Mouse (Mus musculus) midbrain, embryonic 15.5 days (tissue): ENCODE measurements around the gene Hadhb. TPM values are rescaled to one million over a fixed set of nuclear protein-coding genes. Genes with fewer than 3 reads are reported as not detected.

Experiments used
- ATAC-seq: fragments of 200-750 bp; cut with Nextera tagmentation; replicated peaks from 2 replicates; pipeline ENCODE4 v1.8.0; 2017; ENCODE audit warnings: moderate TSS enrichment
- H3K27ac ChIP-seq: fragments of 300-500 bp; sonication (generic); 2 replicates; pipeline ENCODE4 v1.5.1; 2015; ENCODE audit warnings: mild to moderate bottlenecking, inconsistent platforms
- H3K27me3 ChIP-seq: fragments of 300-500 bp; sonication (generic); replicated peaks from 2 replicates; pipeline ENCODE4 v1.6.1; 2015; ENCODE audit warnings: inconsistent platforms
- H3K36me3 ChIP-seq: fragments of 300-500 bp; sonication (generic); replicated peaks from 2 replicates; pipeline ENCODE4 v1.6.1; 2015; ENCODE audit warnings: inconsistent platforms
- H3K4me1 ChIP-seq: fragments of 300-500 bp; sonication (generic); 2 replicates; pipeline ENCODE4 v1.6.1; 2015; ENCODE audit warnings: inconsistent platforms
- H3K4me2 ChIP-seq: fragments of 300-500 bp; sonication (generic); 2 replicates; pipeline ENCODE4 v1.6.1; 2015; ENCODE audit warnings: inconsistent platforms, mild to moderate bottlenecking, moderate library complexity
- H3K4me3 ChIP-seq: fragments of 300-500 bp; sonication (generic); 2 replicates; pipeline ENCODE4 v1.5.1; 2015; ENCODE audit warnings: mild to moderate bottlenecking, inconsistent platforms
- H3K9ac ChIP-seq: fragments of 300-500 bp; sonication (generic); 2 replicates; pipeline ENCODE4 v1.6.1; 2015; ENCODE audit warnings: mild to moderate bottlenecking, inconsistent platforms
- H3K9me3 ChIP-seq: fragments of 300-500 bp; sonication (generic); 2 replicates; pipeline ENCODE4 v1.6.1; 2016; ENCODE audit warnings: inconsistent platforms
- WGBS: fragments of 180-500 bp; shearing (Covaris S2); methylation state at CpG from one replicate; pipeline ENCODE4 v1.1.7; 2015; ENCODE audit warnings: mixed read lengths; 5-methylcytosine and 5-hydroxymethylcytosine counted together
- polyA plus RNA-seq: library from polyadenylated mRNA; unstranded; fragments of >200 nt; fragmentation: Nextera tagmentation; extraction: Ambion mirVana; gene quantifications from 2 replicates; pipeline ENCODE4 v1.2.1, GENCODE M21; 2015

Gene Hadhb
- 49.6 and 55.7 TPM in 2 replicates for polyA plus RNA-seq

DNA sequence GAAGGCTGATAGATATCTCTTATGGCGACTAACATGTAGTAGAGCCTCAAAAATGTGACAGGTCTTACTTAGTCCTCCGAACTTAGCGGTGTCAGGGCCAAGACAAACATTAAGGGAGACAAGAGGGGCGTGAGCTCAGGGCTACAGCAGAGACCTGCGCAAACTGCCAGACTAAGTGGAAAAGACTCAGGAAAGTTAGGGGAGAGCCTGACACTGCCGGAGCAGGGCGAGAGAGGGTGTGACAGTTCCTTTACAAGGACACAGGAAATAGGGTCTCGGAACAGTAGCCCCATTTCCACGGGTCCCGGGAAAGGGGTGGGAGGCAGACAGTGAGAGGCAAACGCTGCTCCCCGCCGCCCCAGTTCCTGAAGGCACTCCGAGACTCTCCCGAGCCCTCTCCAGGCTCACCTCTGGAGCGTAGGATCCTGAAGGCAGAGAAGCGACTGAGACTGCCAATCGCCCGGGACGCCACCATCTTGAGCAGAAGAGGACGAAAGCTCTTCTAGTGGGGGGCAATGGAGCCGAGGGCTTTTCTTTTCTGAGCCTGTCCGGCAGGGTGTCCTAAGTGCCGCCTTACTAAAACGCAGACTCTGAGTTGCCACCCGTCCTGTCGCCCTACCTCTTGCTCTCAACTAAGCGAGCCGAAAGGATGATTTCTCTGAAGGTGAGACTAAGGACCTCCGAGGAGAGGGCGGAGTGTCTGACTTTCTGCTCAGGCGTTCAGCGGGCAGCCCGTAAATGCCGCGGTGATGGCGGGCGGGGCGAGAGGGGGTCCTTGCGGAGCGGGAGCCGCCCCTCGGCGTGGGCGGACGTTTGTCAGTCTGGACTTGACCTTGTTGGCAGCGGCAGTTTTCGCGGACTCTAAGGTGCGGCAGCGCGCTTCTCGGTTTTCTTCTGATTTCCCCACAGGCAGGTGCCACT, at the start of gene Hadhb, which contains the start of gene Hadha:
Gene Hadhb (plus strand): TSS at position 775 of the 921 bp plus-strand sequence.
Gene Hadha (minus strand): TSS at position 689 of the 921 bp plus-strand sequence.
- peak within 1 kb of the TSS; percentile 93 for H3K4me3 ChIP-seq
- peaks cover 23% of the 10 kb centered on the region for H3K4me1 ChIP-seq
- peak within 1 kb of the TSS; percentile 80 for H3K4me2 ChIP-seq
- H3K36me3 ChIP-seq: no peaks in the 10 kb centered on the region
- no peaks in the 10 kb centered on the region for H3K27me3 ChIP-seq
- H3K9ac ChIP-seq: peak within 1 kb of the TSS; percentile 85
- H3K27ac ChIP-seq: peak within 1 kb of the TSS; percentile 91
- WGBS: under 1% methylated on average over 53 of the region's 53 CpGs
- ATAC-seq: peak; percentile 93
- no peaks in the 10 kb centered on the region for H3K9me3 ChIP-seq

DNA sequence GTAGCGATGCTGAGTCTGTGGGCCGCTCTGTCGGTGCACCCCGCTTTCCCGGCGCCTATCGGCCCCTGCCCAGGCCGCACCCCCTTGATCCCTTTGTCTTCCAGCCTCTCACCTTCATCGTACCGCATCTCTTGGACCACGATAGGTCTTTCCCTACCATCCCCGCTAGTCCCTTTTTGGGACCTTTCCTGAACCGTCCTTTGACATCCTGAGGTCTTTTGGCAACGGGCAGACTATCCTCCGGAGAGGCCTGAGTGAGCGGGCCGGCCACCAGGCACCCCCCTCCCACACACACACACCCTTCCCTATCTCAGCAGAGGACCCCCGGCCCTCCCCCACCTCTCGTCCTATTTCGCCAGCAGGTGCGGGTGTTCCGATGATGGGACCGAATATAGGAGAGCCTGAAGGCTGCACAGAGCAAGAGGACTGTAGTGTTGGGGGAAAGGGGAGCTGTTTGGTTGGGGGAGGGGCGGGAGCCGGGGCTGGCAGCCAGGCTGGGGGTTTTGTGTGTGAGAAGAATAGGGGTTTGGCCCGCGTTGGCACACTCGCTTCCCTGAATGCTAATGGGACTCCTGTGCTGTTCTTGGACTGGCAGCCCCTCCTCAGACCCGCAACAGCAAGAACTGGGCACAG, 49.3 kb upstream of the Hadhb start, which contains the start of gene 3110082J24Rik:
Gene 3110082J24Rik (minus strand): TSS at position 419 of the 633 bp plus-strand sequence.
- H3K27me3 ChIP-seq: no peaks in the 10 kb centered on the region
- peaks cover 57% of the 10 kb centered on the region for H3K4me1 ChIP-seq
- H3K4me2 ChIP-seq: peak within 1 kb of the TSS; percentile 99
- peak within 1 kb of the TSS; percentile 64 for H3K4me3 ChIP-seq
- H3K27ac ChIP-seq: peak within 1 kb of the TSS; percentile 73
- ATAC-seq: peak; percentile 38
- H3K9ac ChIP-seq: peak within 1 kb of the TSS; percentile 58
- no peaks in the 10 kb centered on the region for H3K36me3 ChIP-seq
- WGBS: under 1% methylated on average over 29 of the region's 29 CpGs
- H3K9me3 ChIP-seq: no peaks in the 10 kb centered on the region

DNA sequence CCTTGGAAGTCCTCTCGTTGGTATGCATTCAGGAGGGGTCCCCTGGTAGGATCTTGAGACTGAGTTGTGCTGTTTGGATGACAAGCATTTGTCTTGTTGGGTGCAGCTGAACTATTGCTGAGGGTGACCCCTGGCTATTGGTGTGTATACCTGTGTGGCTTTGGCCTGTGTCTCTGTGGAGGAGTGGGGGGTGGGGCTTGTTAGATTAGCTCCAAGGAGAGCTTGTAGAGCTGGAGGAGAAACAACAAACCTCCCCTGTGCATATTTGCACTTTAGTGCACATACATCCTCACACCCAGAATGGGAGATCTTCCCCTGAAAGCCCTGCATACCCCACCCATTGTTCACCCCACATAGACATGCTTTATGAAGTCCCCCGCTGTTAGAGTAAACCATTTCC, 48.3 kb upstream of the Hadhb start:
- 0 out of 2 replicates have a peak overlapping the region, but pooled peaks have one; percentile 58 for H3K9ac ChIP-seq
- no peak for ATAC-seq
- H3K4me2 ChIP-seq: peak overlapping the region; percentile 99
- no peaks in the 10 kb centered on the region for H3K36me3 ChIP-seq
- H3K4me1 ChIP-seq: peaks cover 65% of the 10 kb centered on the region
- peak overlapping the region; percentile 73 for H3K27ac ChIP-seq
- peak overlapping the region; percentile 64 for H3K4me3 ChIP-seq
- H3K9me3 ChIP-seq: no peaks in the 10 kb centered on the region
- WGBS: 0% methylated on average over 2 of the region's 2 CpGs
- H3K27me3 ChIP-seq: no peaks in the 10 kb centered on the region

DNA sequence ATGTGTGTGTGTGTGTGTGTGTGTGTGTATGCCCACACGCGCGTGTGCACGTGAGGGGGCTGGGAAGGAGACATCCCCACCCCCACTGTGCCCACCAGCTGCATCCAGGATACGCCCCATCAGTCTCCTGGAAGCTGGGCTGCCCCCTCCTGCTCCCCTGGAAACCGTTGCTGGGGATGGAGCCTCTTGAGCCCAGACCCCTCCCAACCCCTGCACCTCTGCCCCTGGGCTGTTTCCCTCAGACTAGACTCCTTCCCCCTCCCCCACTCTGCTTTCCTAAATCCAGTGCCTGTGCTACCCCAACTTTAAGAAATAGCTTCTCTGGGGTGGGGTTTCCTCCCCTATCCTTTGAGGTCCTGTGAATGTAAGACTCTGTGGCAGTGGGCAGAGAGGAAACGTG, 47.9 kb upstream of the Hadhb start:
- Histone ChIP-seq H3K9ac (no peak overlapping the region), H3K4me1 (peaks cover 65% of the 10 kb centered on the region), H3K27me3 (no peaks in the 10 kb centered on the region), H3K36me3 (no peaks in the 10 kb centered on the region), H3K4me3 (peak overlapping the region; percentile 64; the same call in 1 of the 2 replicates), H3K4me2 (peak overlapping the region; percentile 99), H3K27ac (peak overlapping the region; percentile 73), H3K9me3 (no peaks in the 10 kb centered on the region)
- 0 out of 2 replicates have a peak, but pooled peaks have one; percentile 16 for ATAC-seq
- WGBS: 3% methylated on average over 7 of the region's 7 CpGs

GRCm38 (mm10) chr5:30107611-30108041, 47.4 kb upstream of the Hadhb start:
- H3K9ac ChIP-seq: no peak overlapping the region

GRCm38 (mm10) chr5:30108233-30108632, 46.8 kb upstream of the Hadhb start:
- no peak for ATAC-seq
- Histone ChIP-seq H3K27me3 (no peaks in the 10 kb centered on the region), H3K4me2 (peak overlapping the region; percentile 99; the same call in 1 of the 2 replicates), H3K4me1 (peaks cover 65% of the 10 kb centered on the region), H3K27ac (peak overlapping the region; percentile 43; the same call in 1 of the 2 replicates), H3K36me3 (no peaks in the 10 kb centered on the region), H3K4me3 (no peak overlapping the region), H3K9ac (no peak overlapping the region), H3K9me3 (no peaks in the 10 kb centered on the region)
- 56% methylated on average over 6 of the region's 6 CpGs for WGBS

More at GRCm38 (mm10) chr5:30107611-30108041, 47.4 kb upstream of the Hadhb start:
- H3K27ac ChIP-seq: peak overlapping the region; percentile 43
- H3K4me2 ChIP-seq: peak overlapping the region; percentile 99
- H3K36me3 ChIP-seq: no peaks in the 10 kb centered on the region
- peaks cover 65% of the 10 kb centered on the region for H3K4me1 ChIP-seq
- ATAC-seq: 0 out of 2 replicates have a peak, but pooled peaks have one; percentile 1
- H3K4me3 ChIP-seq: 0 out of 2 replicates have a peak overlapping the region, but pooled peaks have one; percentile 64
- H3K27me3 ChIP-seq: no peaks in the 10 kb centered on the region
- H3K9me3 ChIP-seq: no peaks in the 10 kb centered on the region
- 3% methylated on average over 5 of the region's 5 CpGs for WGBS

DNA sequence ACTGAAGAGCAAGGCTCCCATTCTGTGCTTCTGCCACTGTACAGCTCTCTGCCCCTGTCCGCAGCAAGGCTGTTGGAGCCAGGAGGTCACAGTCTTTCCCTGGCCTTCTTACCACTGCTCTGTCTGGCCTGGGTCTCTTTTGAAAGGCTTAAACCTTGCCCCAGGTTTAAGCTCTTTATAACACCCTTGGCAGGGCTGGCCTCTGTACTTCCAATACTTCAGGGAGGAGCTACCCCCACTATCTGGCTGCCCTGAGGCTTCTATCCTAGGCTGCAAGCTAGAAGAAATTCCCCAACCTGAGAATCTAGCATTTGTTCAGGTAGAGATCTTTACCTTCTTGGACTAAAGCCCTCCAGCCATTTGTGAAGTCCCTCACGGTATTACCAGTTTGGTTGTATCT, 45.1 kb upstream of the Hadhb start:
- Histone ChIP-seq H3K4me2 (no peak overlapping the region), H3K27me3 (no peaks in the 10 kb centered on the region; the same call in 1 of the 2 replicates), H3K4me1 (peaks cover 71% of the 10 kb centered on the region), H3K9ac (no peak overlapping the region), H3K9me3 (no peaks in the 10 kb centered on the region), H3K4me3 (no peak overlapping the region), H3K27ac (no peak overlapping the region), H3K36me3 (no peaks in the 10 kb centered on the region)
- WGBS: 30% methylated on average over 2 of the region's 2 CpGs
- ATAC-seq: no peak

GRCm38 (mm10) chr5:30110371-30111060, 44.5 kb upstream of the Hadhb start:
- Histone ChIP-seq H3K27me3 (no peaks in the 10 kb centered on the region; the same call in 1 of the 2 replicates), H3K27ac (peak overlapping the region; percentile 30; the same call in 1 of the 2 replicates), H3K9ac (no peak overlapping the region), H3K4me1 (peaks cover 66% of the 10 kb centered on the region), H3K9me3 (no peaks in the 10 kb centered on the region), H3K36me3 (no peaks in the 10 kb centered on the region), H3K4me3 (no peak overlapping the region), H3K4me2 (peak overlapping the region; percentile 36)
- 8% methylated on average over 22 of the region's 22 CpGs for WGBS
- no peak for ATAC-seq

- Histone ChIP-seq H3K27me3 (no peaks in the 10 kb centered on the region; the same call in 1 of the 2 replicates), H3K4me2 (peak overlapping the region; percentile 36), H3K27ac (peak overlapping the region; percentile 30; the same call in 1 of the 2 replicates), H3K9me3 (no peaks in the 10 kb centered on the region), H3K9ac (no peak overlapping the region), H3K4me1 (peaks cover 60% of the 10 kb centered on the region), H3K4me3 (no peak overlapping the region), H3K36me3 (no peaks in the 10 kb centered on the region)
- ATAC-seq: peak; percentile 14
- WGBS: 3% methylated on average over 18 of the region's 18 CpGs
Observed at GRCm38 (mm10) chr5:30111126-30111525, 43.9 kb upstream of the Hadhb start.

DNA sequence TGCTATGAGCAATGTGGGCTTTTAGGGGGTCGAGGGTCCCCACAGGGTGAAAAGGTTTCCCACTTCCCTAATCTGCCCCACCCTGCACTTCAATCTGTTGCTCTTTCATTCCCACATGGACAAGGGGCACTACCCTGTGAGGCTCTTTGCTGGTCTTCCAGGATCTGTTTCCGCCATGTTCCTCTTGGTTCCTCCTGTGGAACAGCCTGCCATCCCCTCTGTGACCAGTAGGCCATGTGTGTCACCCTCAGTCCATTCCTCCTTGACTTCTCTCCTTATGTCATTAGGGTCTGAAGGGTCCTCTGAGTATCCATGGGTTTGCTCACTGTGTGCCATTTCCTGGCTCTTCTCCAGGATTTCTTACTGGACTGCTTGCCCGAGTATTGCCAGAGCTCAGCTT, 43.3 kb upstream of the Hadhb start:
- H3K4me2 ChIP-seq: no peak overlapping the region
- H3K27ac ChIP-seq: no peak overlapping the region
- H3K4me3 ChIP-seq: no peak overlapping the region
- H3K36me3 ChIP-seq: no peaks in the 10 kb centered on the region
- no peak for ATAC-seq
- no peak overlapping the region for H3K9ac ChIP-seq
- WGBS: 76% methylated on average over 3 of the region's 3 CpGs
- H3K27me3 ChIP-seq: no peaks in the 10 kb centered on the region; the same call in 1 of the 2 replicates
- no peaks in the 10 kb centered on the region for H3K9me3 ChIP-seq
- peaks cover 54% of the 10 kb centered on the region for H3K4me1 ChIP-seq

DNA sequence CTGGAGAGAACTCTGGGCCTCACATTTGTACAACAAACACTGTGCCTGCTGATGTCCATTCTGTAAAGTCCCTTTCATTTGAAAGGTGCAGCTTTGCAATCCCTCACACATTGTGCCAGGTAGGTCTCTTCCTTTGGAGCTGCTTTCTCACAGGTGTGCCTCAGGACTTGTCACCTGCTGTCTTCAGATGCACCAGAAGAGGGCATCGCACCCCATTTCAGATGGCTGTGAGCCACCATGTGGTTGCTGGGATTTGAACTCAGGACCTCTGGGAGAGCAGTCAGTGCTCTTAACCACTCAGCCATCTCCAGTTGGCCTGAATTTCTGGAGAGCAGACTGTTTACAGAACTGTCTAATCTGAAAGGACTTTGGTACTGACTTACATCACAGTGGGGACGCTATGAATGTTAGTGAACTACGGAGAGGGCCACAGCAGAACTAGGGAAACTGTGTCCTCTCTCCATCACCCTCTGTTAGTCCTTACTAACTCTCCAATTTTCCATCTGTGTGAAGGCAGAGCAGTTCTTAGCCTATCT, 42.4 kb upstream of the Hadhb start:
- no peak overlapping the region for H3K9ac ChIP-seq
- peaks cover 45% of the 10 kb centered on the region for H3K4me1 ChIP-seq
- no peaks in the 10 kb centered on the region; the same call in 1 of the 2 replicates for H3K27me3 ChIP-seq
- no peak for ATAC-seq
- H3K27ac ChIP-seq: no peak overlapping the region
- no peaks in the 10 kb centered on the region for H3K9me3 ChIP-seq
- H3K4me3 ChIP-seq: no peak overlapping the region
- H3K4me2 ChIP-seq: no peak overlapping the region
- 86% methylated on average over 3 of the region's 3 CpGs for WGBS
- H3K36me3 ChIP-seq: peaks cover 3% of the 10 kb centered on the region; the same call in 1 of the 2 replicates
